Mouse (Mus musculus): ENCODE measurements around the gene Gm11111.

The Gm11111 gene

DNA sequence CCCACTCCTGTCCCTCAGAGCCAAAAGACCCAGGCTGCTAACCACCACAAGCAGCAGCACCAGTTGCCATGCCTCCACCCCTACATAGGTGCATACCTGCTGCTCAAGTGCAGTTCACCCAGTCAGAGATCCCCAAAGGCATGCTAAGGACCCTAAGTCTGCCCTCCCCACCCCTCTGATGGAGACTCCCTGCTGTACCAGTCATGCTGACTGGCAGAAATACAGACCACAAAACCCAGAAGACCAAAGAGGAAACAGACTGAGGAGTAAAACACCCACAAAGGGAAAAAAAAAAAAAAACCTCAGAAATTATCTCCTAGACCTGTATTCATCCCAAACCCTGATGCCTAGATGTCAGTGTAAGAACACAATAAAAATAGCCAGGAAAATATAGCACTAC, 33.4 kb downstream of the Gm11111 start:
- DNase-seq, result no peak

Measured in lung, postnatal 4 days (tissue).